Comparison of ENCODE assay signal across 14 mouse cellular contexts in genomic region chr5:117519858-117520495, GRCm38 (mm10).
DNase-seq lines count a peak whose midpoint lies in the region; ATAC-seq and TF ChIP-seq lines count a peak whose summit lies in the region.
"Had no signal": no experiment of that assay in that cellular context is flagged by ENCODE, and none has a peak within 500 bp of the region (broad histone marks: within the 10 kb centered on the region; RNA-seq: fewer than 3 reads in every experiment).

No protein-coding gene starts in this region.

- WGBS in kidney, embryonic 16.5 days: 39% methylated on average over 4 of the region's 4 CpGs
- WGBS in midbrain, postnatal 0 days: 36% methylated on average over 4 of the region's 4 CpGs
- WGBS in midbrain, embryonic 14.5 days: 40% methylated on average over 4 of the region's 4 CpGs

- H3K9me3 ChIP-seq in kidney, embryonic 16.5 days (ENCODE audit: low read length): no peaks in the 10 kb centered on the region; the same call in 1 of the 2 replicates
- H3K9me3 ChIP-seq in midbrain, postnatal 0 days (ENCODE audit: low read length): no peaks in the 10 kb centered on the region
- H3K9me3 ChIP-seq in midbrain, embryonic 14.5 days (ENCODE audit: control insufficient read depth, low read length): no peaks in the 10 kb centered on the region
- H3K9me3 ChIP-seq: limb, embryonic 13.5 days; stomach, embryonic 15.5 days had no signal

- H3K27ac ChIP-seq in kidney, embryonic 16.5 days (ENCODE audit: low read length): no peak overlapping the region
- H3K27ac ChIP-seq in midbrain, postnatal 0 days (ENCODE audit: low read depth, low read length): no peak overlapping the region
- no peak overlapping the region for H3K27ac ChIP-seq in midbrain, embryonic 14.5 days (replicated peaks; ENCODE audit: low read depth, low read length)
- H3K27ac ChIP-seq: limb, embryonic 13.5 days; stomach, embryonic 15.5 days had no signal

- no peaks in the 10 kb centered on the region for H3K36me3 ChIP-seq in kidney, embryonic 16.5 days (ENCODE audit: insufficient read depth, low read length)
- no peaks in the 10 kb centered on the region for H3K36me3 ChIP-seq in midbrain, postnatal 0 days (ENCODE audit: insufficient read depth, low read length)
- no peaks in the 10 kb centered on the region for H3K36me3 ChIP-seq in midbrain, embryonic 14.5 days (ENCODE audit: control insufficient read depth, insufficient read depth, low read length)
- H3K36me3 ChIP-seq in splenic B cell, adult 2 months (ENCODE audit: control insufficient read depth, insufficient read depth, low read length, poor library complexity, severe bottlenecking): no peaks in the 10 kb centered on the region
- H3K36me3 ChIP-seq: G1E; heart, embryonic 12.5 days; limb, embryonic 13.5 days; stomach, embryonic 15.5 days had no signal

- TF ChIP-seq POLR2A in brain, embryonic 14.5 days (IDR thresholded peaks at IDR 0.05; ENCODE audit: borderline replicate concordance, extremely low read depth, insufficient read depth, insufficient read length, poor library complexity, severe bottlenecking): no peak

- no peak overlapping the region for H3K9ac ChIP-seq in kidney, embryonic 16.5 days (replicated peaks; ENCODE audit: low read length)
- no peak overlapping the region for H3K9ac ChIP-seq in midbrain, postnatal 0 days (replicated peaks; ENCODE audit: low read length, poor library complexity, severe bottlenecking)
- H3K9ac ChIP-seq in midbrain, embryonic 14.5 days (replicated peaks; ENCODE audit: low read length): no peak overlapping the region
- H3K9ac ChIP-seq: heart, embryonic 12.5 days; limb, embryonic 13.5 days; stomach, embryonic 15.5 days had no signal

- H3K4me2 ChIP-seq in kidney, embryonic 16.5 days (replicated peaks; ENCODE audit: low read depth, low read length): no peak overlapping the region
- no peak overlapping the region for H3K4me2 ChIP-seq in midbrain, postnatal 0 days (ENCODE audit: low read depth, low read length, poor library complexity, severe bottlenecking)
- no peak overlapping the region for H3K4me2 ChIP-seq in midbrain, embryonic 14.5 days (ENCODE audit: low read length)
- H3K4me2 ChIP-seq: heart, embryonic 12.5 days; limb, embryonic 13.5 days; stomach, embryonic 15.5 days had no signal

- DNase-seq in kidney, adult 9 months: peak; percentile 33
- no peak for DNase-seq in midbrain, postnatal 0 days (ENCODE audit: low spot score)
- DNase-seq in midbrain, embryonic 14.5 days: no peak
- DNase-seq in brain, embryonic 14.5 days (ENCODE audit: low read depth): no peak
- peak; percentile 27 for DNase-seq in splenic B cell, adult 2 months (ENCODE audit: low read depth, low spot score)
- DNase-seq in left cerebral cortex, adult 18-20 months (ENCODE audit: low spot score in 2 of 2): no peak
- DNase-seq: cerebellum, adult 9-10 months; gastrocnemius, postnatal 10 days; lung, postnatal 36 days had no signal

- TF ChIP-seq CTCF in midbrain, postnatal 0 days (IDR thresholded peaks at IDR 0.05): peak; percentile 72
- TF ChIP-seq CTCF in brain, embryonic 14.5 days (IDR thresholded peaks at IDR 0.05; ENCODE audit: borderline replicate concordance, extremely low read depth, insufficient read depth, insufficient read length): peak; percentile 57

- ATAC-seq in kidney, embryonic 16.5 days (ENCODE audit: low FRiP score, low TSS enrichment): no peak
- ATAC-seq in midbrain, postnatal 0 days (ENCODE audit: low FRiP score): no peak
- ATAC-seq in midbrain, embryonic 14.5 days (ENCODE audit: low FRiP score, low TSS enrichment): no peak

- no peaks in the 10 kb centered on the region for H3K27me3 ChIP-seq in kidney, embryonic 16.5 days (ENCODE audit: insufficient read depth, low read length)
- no peaks in the 10 kb centered on the region for H3K27me3 ChIP-seq in midbrain, postnatal 0 days (ENCODE audit: insufficient read depth, low read length)
- H3K27me3 ChIP-seq in midbrain, embryonic 14.5 days (ENCODE audit: control insufficient read depth, insufficient read depth, low read length): no peaks in the 10 kb centered on the region
- no peaks in the 10 kb centered on the region for H3K27me3 ChIP-seq in splenic B cell, adult 2 months (ENCODE audit: control insufficient read depth, insufficient read depth, low read length, poor library complexity, severe bottlenecking)
- H3K27me3 ChIP-seq: stomach, embryonic 15.5 days had no signal

- H3K4me3 ChIP-seq in kidney, embryonic 16.5 days (ENCODE audit: low read length): no peak overlapping the region
- no peak overlapping the region for H3K4me3 ChIP-seq in midbrain, postnatal 0 days (ENCODE audit: low read depth, low read length)
- no peak overlapping the region for H3K4me3 ChIP-seq in midbrain, embryonic 14.5 days (replicated peaks; ENCODE audit: low read depth, low read length)
- H3K4me3 ChIP-seq: heart, embryonic 12.5 days; limb, embryonic 13.5 days; stomach, embryonic 15.5 days had no signal

- peaks cover 18% of the 10 kb centered on the region for H3K4me1 ChIP-seq in kidney, embryonic 16.5 days (ENCODE audit: insufficient read depth, low read length)
- no peaks in the 10 kb centered on the region for H3K4me1 ChIP-seq in midbrain, postnatal 0 days (ENCODE audit: insufficient read depth, low read length)
- no peaks in the 10 kb centered on the region for H3K4me1 ChIP-seq in midbrain, embryonic 14.5 days (ENCODE audit: control insufficient read depth, insufficient read depth, low read length)
- H3K4me1 ChIP-seq: heart, embryonic 12.5 days; stomach, embryonic 15.5 days had no signal

Comparison
In these comparisons a context has a peak if more than half of its experiments do, and no peak if none do; other contexts are left out.
1. DNase-seq: peak in kidney, adult 9 months (single experiment) and splenic B cell, adult 2 months (single experiment); none in midbrain, postnatal 0 days (single experiment), midbrain, embryonic 14.5 days (single experiment), brain, embryonic 14.5 days (single experiment) and left cerebral cortex, adult 18-20 months (0 of 2).